In the genomic region with DNA sequence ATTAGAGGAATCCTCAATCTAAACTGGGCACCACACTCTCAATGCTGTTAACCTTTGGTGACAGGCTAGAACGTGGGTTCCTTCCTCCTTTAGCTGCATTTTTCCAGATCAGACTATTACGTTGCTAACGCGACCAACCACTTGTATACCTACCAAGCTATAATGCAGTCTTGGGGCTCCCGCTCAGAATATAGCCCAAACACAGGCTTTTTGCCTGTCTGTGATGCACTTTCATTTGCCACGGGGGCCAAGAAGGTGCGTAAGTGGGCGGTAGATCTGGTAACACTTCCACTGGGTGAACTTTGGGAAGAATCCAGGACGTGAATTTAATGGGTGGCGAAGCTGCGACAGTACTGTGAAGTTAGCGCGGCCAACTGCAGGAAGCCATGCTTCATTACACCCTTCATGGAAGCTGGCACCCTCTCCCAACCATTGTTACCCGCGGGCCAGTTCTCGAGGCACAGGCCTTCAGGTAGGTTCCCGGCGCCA, we compare ENCODE assay signal across 8 mouse cellular contexts. TPM values are rescaled to one million over a fixed set of nuclear protein-coding genes. Genes with fewer than 3 reads are reported as not detected.
A peak's percentile ranks its signal among the peaks of the same experiment; 100 is the strongest.
DNase-seq lines count a peak whose midpoint lies in the region; ATAC-seq lines count a peak whose summit lies in the region.

No protein-coding gene starts in this region.

- H3K4me3 ChIP-seq in brown adipose tissue, adult 24 weeks (ENCODE audit: insufficient read depth, low read depth, low read length), result peak overlapping the region; percentile 97
- peak overlapping the region; percentile 88 for H3K4me3 ChIP-seq in hindbrain, embryonic 16.5 days (ENCODE audit: low read length)
- peak overlapping the region; percentile 92 for H3K4me3 ChIP-seq in megakaryocyte, embryonic 14.5 days (replicated peaks)

- no peaks in the 10 kb centered on the region; the same call in 1 of the 2 replicates for H3K4me1 ChIP-seq in brown adipose tissue, adult 24 weeks (ENCODE audit: control insufficient read depth, insufficient read depth, insufficient read length, low read length)
- H3K4me1 ChIP-seq in hindbrain, embryonic 16.5 days (ENCODE audit: control insufficient read depth, insufficient read depth, low read depth, low read length), result peaks cover 8% of the 10 kb centered on the region
- H3K4me1 ChIP-seq in megakaryocyte, embryonic 14.5 days, result peaks cover 31% of the 10 kb centered on the region

- ATAC-seq in hindbrain, embryonic 16.5 days, result peak; percentile 75

- peak overlapping the region; percentile 90 for H3K4me2 ChIP-seq in hindbrain, embryonic 16.5 days (ENCODE audit: low read length)

- peak overlapping the region; percentile 93 for H3K27ac ChIP-seq in brown adipose tissue, adult 24 weeks (replicated peaks; ENCODE audit: low read depth, low read length)
- peak overlapping the region; percentile 99 for H3K27ac ChIP-seq in hindbrain, embryonic 16.5 days (ENCODE audit: low read depth, low read length)

- H3K9ac ChIP-seq in hindbrain, embryonic 16.5 days (ENCODE audit: low read depth, low read length), result peak overlapping the region; percentile 98

- no peaks in the 10 kb centered on the region for H3K27me3 ChIP-seq in hindbrain, embryonic 16.5 days (replicated peaks; ENCODE audit: control insufficient read depth, insufficient read depth, low read length)
- no peaks in the 10 kb centered on the region for H3K27me3 ChIP-seq in megakaryocyte, embryonic 14.5 days (replicated peaks)

- H3K9me3 ChIP-seq in hindbrain, embryonic 16.5 days (ENCODE audit: control insufficient read depth, low read length), result no peaks in the 10 kb centered on the region
- no peaks in the 10 kb centered on the region for H3K9me3 ChIP-seq in megakaryocyte, embryonic 14.5 days

- intact Hi-C loops in left cerebral cortex, postnatal 14 days (cut with DNase I), result loop anchor here (5.0 kb wide), 1 partner anchor 37 kb away; no protein-coding TSS in a partner anchor

- peaks cover 4% of the 10 kb centered on the region; the same call in 1 of the 2 replicates for H3K36me3 ChIP-seq in hindbrain, embryonic 16.5 days (ENCODE audit: control insufficient read depth, insufficient read depth, low read length)
- H3K36me3 ChIP-seq in megakaryocyte, embryonic 14.5 days (replicated peaks; ENCODE audit: low read length), result peaks cover 22% of the 10 kb centered on the region

- DNase-seq in right cerebral cortex, adult 18-20 months, result peak; percentile 59
- DNase-seq in right cerebral cortex, postnatal 14 days, result no peak
- peak; percentile 64 for DNase-seq in forelimb bud, embryonic 11.5 days (ENCODE audit: low read depth, low spot score)
- peak; percentile 52 to 75 for DNase-seq in left cerebral cortex, postnatal 14 days (ENCODE audit: low spot score in 2 of 2)
- DNase-seq in skeletal muscle tissue, adult 2 months (ENCODE audit: low read depth, low spot score), result peak; percentile 58

- 0% methylated on average over 18 of the region's 18 CpGs for WGBS in hindbrain, embryonic 16.5 days

RNA-seq across cellular contexts. Expression of gene Mllt10, which starts 8.8 kb away (rescaled TPM):
- 9.2 and 10.1 TPM in 2 replicates for polyA plus RNA-seq in brown adipose tissue, adult 24 weeks (2012; ENCODE audit: insufficient read depth, insufficient read length, missing spikeins)
- 37.5 and 42.9 TPM in 2 replicates for polyA plus RNA-seq in hindbrain, embryonic 16.5 days (2015; fragmentation: Nextera tagmentation; extraction: Ambion mirVana)
- total RNA-seq in left cerebral cortex, postnatal 14 days (2021), result 10 to 100 TPM; 47.7 TPM
- 5.1 and 28.3 TPM in 2 replicates for polyA plus RNA-seq in megakaryocyte, embryonic 14.5 days (2012; ENCODE audit: insufficient read depth, low replicate concordance)

RNA-seq across cellular contexts. Expression of gene Skida1, which starts 15.0 kb away (rescaled TPM):
- polyA plus RNA-seq in brown adipose tissue, adult 24 weeks (2012; ENCODE audit: insufficient read depth, insufficient read length, missing spikeins), result 0.25 and 0.55 TPM in 2 replicates
- polyA plus RNA-seq in hindbrain, embryonic 16.5 days (2015; fragmentation: Nextera tagmentation; extraction: Ambion mirVana), result 4.4 and 5.8 TPM in 2 replicates
- total RNA-seq in left cerebral cortex, postnatal 14 days (2021), result 1 to 10 TPM; 7.1 to 8.1 TPM
- polyA plus RNA-seq in megakaryocyte, embryonic 14.5 days (2012; ENCODE audit: insufficient read depth, low replicate concordance), result 0.04 and 1.8 TPM in 2 replicates

RNA-seq across cellular contexts. Expression of gene A930004D18Rik, which starts 26.3 kb away (rescaled TPM):
- 0.87 and 1.2 TPM in 2 replicates for polyA plus RNA-seq in brown adipose tissue, adult 24 weeks (2012; ENCODE audit: insufficient read depth, insufficient read length, missing spikeins)
- polyA plus RNA-seq in hindbrain, embryonic 16.5 days (2015; fragmentation: Nextera tagmentation; extraction: Ambion mirVana), result 6.1 and 8.2 TPM in 2 replicates
- 1 to 10 TPM; 1.5 to 1.6 TPM for total RNA-seq in left cerebral cortex, postnatal 14 days (2021)
- 0.12 and 1.7 TPM in 2 replicates for polyA plus RNA-seq in megakaryocyte, embryonic 14.5 days (2012; ENCODE audit: insufficient read depth, low replicate concordance)
